ENCODE assay signal across 8 mouse cellular contexts in the genomic region with DNA sequence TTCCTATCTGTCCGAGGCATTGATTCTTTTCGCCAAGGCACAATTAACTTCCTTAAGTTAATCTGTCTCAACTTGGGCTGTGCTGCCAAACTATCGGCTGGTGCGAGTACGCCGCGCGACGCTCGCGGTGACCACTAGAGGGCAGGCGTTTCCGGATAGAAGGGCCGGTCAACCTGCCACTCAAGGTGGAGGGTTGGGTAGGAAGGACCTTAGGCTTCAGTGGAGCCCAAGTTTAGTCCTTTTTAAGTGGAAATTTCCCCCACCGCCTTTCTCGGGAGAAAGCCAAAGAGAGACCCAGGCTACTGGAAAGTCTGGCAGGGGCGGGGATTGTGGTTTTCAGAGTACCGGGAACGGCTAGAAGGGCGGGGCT. TPM values are rescaled to one million over a fixed set of nuclear protein-coding genes. Genes with fewer than 3 reads are reported as not detected.
DNase-seq lines count a peak whose midpoint lies in the region; ATAC-seq and TF ChIP-seq lines count a peak whose summit lies in the region.

No protein-coding gene starts in this region.

- TF ChIP-seq EP300 in stomach, postnatal 0 days (optimal IDR thresholded peaks at IDR 0.05): no peak

- peaks cover 21% of the 10 kb centered on the region for H3K27me3 ChIP-seq in E14TG2a.4 (ENCODE audit: insufficient read depth, low read length)
- no peaks in the 10 kb centered on the region for H3K27me3 ChIP-seq in forebrain, embryonic 11.5 days (ENCODE audit: control insufficient read depth, insufficient read depth, low read length)
- H3K27me3 ChIP-seq in heart, embryonic 16.5 days (ENCODE audit: control insufficient read depth, insufficient read depth, low read length): peaks cover 16% of the 10 kb centered on the region; the same call in 1 of the 2 replicates
- H3K27me3 ChIP-seq in neural tube, embryonic 13.5 days: no peaks in the 10 kb centered on the region
- H3K27me3 ChIP-seq in stomach, postnatal 0 days (ENCODE audit: control insufficient read depth, insufficient read depth, low read length): no peaks in the 10 kb centered on the region

- H3K9ac ChIP-seq in forebrain, embryonic 11.5 days (ENCODE audit: low read length): peak overlapping the region; percentile 67
- peak overlapping the region; percentile 68 for H3K9ac ChIP-seq in heart, embryonic 16.5 days (ENCODE audit: low read length)
- H3K9ac ChIP-seq in neural tube, embryonic 13.5 days: peak overlapping the region; percentile 79
- peak overlapping the region; percentile 55 for H3K9ac ChIP-seq in stomach, postnatal 0 days (ENCODE audit: low read length)

- H3K27ac ChIP-seq in forebrain, embryonic 11.5 days (ENCODE audit: low read depth, low read length): peak overlapping the region; percentile 98
- 0 out of 2 replicates have a peak overlapping the region, but pooled peaks have one; percentile 26 for H3K27ac ChIP-seq in heart, embryonic 16.5 days (ENCODE audit: low read length)
- H3K27ac ChIP-seq in neural tube, embryonic 13.5 days (replicated peaks): peak overlapping the region; percentile 92
- peak overlapping the region; percentile 77 for H3K27ac ChIP-seq in stomach, postnatal 0 days (replicated peaks)

- peak; percentile 72 for DNase-seq in c-Kit-positive CD71-negative TER-119-negative erythroid progenitor cells, embryonic 14.5 days (ENCODE audit: low read depth)
- peak; percentile 95 for DNase-seq in forebrain, embryonic 11.5 days (ENCODE audit: low spot score)
- DNase-seq in kidney, postnatal 14 days: peak; percentile 93
- DNase-seq in lung, adult 18-20 months: peak; percentile 91 to 93
- peak; percentile 93 for DNase-seq in stomach, postnatal 0 days (ENCODE audit: low spot score)

- peak overlapping the region; percentile 80 for H3K4me3 ChIP-seq in E14TG2a.4 (replicated peaks; ENCODE audit: low read length)
- peak overlapping the region; percentile 97 for H3K4me3 ChIP-seq in forebrain, embryonic 11.5 days (ENCODE audit: low read depth, low read length)
- peak overlapping the region; percentile 61 for H3K4me3 ChIP-seq in heart, embryonic 16.5 days (ENCODE audit: low read length)
- H3K4me3 ChIP-seq in neural tube, embryonic 13.5 days: peak overlapping the region; percentile 50
- peak overlapping the region; percentile 38 for H3K4me3 ChIP-seq in stomach, postnatal 0 days (ENCODE audit: low read depth, low read length)

- H3K36me3 ChIP-seq in E14TG2a.4 (ENCODE audit: insufficient read depth, low read length): peaks cover 9% of the 10 kb centered on the region
- no peaks in the 10 kb centered on the region; the same call in 1 of the 2 replicates for H3K36me3 ChIP-seq in forebrain, embryonic 11.5 days (ENCODE audit: control insufficient read depth, insufficient read depth, low read length)
- H3K36me3 ChIP-seq in heart, embryonic 16.5 days (ENCODE audit: control insufficient read depth, insufficient read depth): no peaks in the 10 kb centered on the region
- peaks cover 11% of the 10 kb centered on the region for H3K36me3 ChIP-seq in neural tube, embryonic 13.5 days
- peaks cover 4% of the 10 kb centered on the region; the same call in 1 of the 2 replicates for H3K36me3 ChIP-seq in stomach, postnatal 0 days (ENCODE audit: control insufficient read depth, insufficient read depth, low read length)

- H3K4me1 ChIP-seq in E14TG2a.4 (replicated peaks; ENCODE audit: low read depth, low read length): peaks cover 81% of the 10 kb centered on the region
- H3K4me1 ChIP-seq in forebrain, embryonic 11.5 days (replicated peaks; ENCODE audit: control insufficient read depth, insufficient read depth, low read length): peaks cover 25% of the 10 kb centered on the region
- peaks cover 19% of the 10 kb centered on the region for H3K4me1 ChIP-seq in heart, embryonic 16.5 days (ENCODE audit: control insufficient read depth, insufficient read depth, low read length)
- H3K4me1 ChIP-seq in neural tube, embryonic 13.5 days (replicated peaks): peaks cover 59% of the 10 kb centered on the region
- peaks cover 3% of the 10 kb centered on the region; the same call in 1 of the 2 replicates for H3K4me1 ChIP-seq in stomach, postnatal 0 days (replicated peaks; ENCODE audit: control insufficient read depth, insufficient read depth)

- no peaks in the 10 kb centered on the region for H3K9me3 ChIP-seq in E14TG2a.4 (ENCODE audit: low read length)
- H3K9me3 ChIP-seq in forebrain, embryonic 11.5 days (ENCODE audit: control insufficient read depth, low read length): no peaks in the 10 kb centered on the region
- no peaks in the 10 kb centered on the region for H3K9me3 ChIP-seq in heart, embryonic 16.5 days (replicated peaks; ENCODE audit: control insufficient read depth, low read length)
- no peaks in the 10 kb centered on the region for H3K9me3 ChIP-seq in neural tube, embryonic 13.5 days
- no peaks in the 10 kb centered on the region for H3K9me3 ChIP-seq in stomach, postnatal 0 days (ENCODE audit: control insufficient read depth, low read length)

- under 1% methylated on average over 20 of the region's 20 CpGs for WGBS in forebrain, embryonic 11.5 days
- WGBS in heart, embryonic 16.5 days: 1% methylated on average over 20 of the region's 20 CpGs
- under 1% methylated on average over 20 of the region's 20 CpGs for WGBS in neural tube, embryonic 13.5 days
- under 1% methylated on average over 17 of the region's 20 CpGs for WGBS in stomach, postnatal 0 days

- TF ChIP-seq CTCF in E14TG2a.4 (conservative IDR thresholded peaks at IDR 0.05; ENCODE audit: low read length): peak; percentile 91
- TF ChIP-seq CTCF in stomach, postnatal 0 days (IDR thresholded peaks at IDR 0.05; ENCODE audit: low read depth): peak; percentile 98

- ATAC-seq in forebrain, embryonic 11.5 days (replicated peaks; ENCODE audit: low FRiP score): peak; percentile 10; the same call in 1 of the 2 replicates
- ATAC-seq in heart, embryonic 16.5 days (replicated peaks; ENCODE audit: extremely low read depth, insufficient read depth, low FRiP score): peak; percentile 49
- peak; percentile 29; the same call in 1 of the 2 replicates for ATAC-seq in neural tube, embryonic 13.5 days (ENCODE audit: low read depth)
- peak; percentile 61 for ATAC-seq in stomach, postnatal 0 days (ENCODE audit: low FRiP score, low TSS enrichment)

- peak overlapping the region; percentile 95 for H3K4me2 ChIP-seq in forebrain, embryonic 11.5 days (ENCODE audit: low read depth, low read length, severe bottlenecking)
- H3K4me2 ChIP-seq in heart, embryonic 16.5 days (ENCODE audit: low read depth, low read length): peak overlapping the region; percentile 76
- peak overlapping the region; percentile 79 for H3K4me2 ChIP-seq in neural tube, embryonic 13.5 days
- peak overlapping the region; percentile 61 for H3K4me2 ChIP-seq in stomach, postnatal 0 days (replicated peaks; ENCODE audit: low read depth)

RNA-seq across cellular contexts. Expression of a gene that starts 0.7 kb away (rescaled TPM):
- polyA plus RNA-seq in forebrain, embryonic 11.5 days (2014; fragmentation: Nextera tagmentation; extraction: Ambion mirVana): 2.0 and 3.4 TPM in 2 replicates
- polyA plus RNA-seq in heart, embryonic 16.5 days (2015; fragmentation: Nextera tagmentation; extraction: Ambion mirVana): 3.3 and 11.3 TPM in 2 replicates
- polyA plus RNA-seq in neural tube, embryonic 13.5 days (2015; fragmentation: Nextera tagmentation; extraction: Ambion mirVana): 1.0 and 1.1 TPM in 2 replicates
- polyA plus RNA-seq in stomach, postnatal 0 days (2015; fragmentation: Nextera tagmentation; extraction: Ambion mirVana): 212 and 255 TPM in 2 replicates

RNA-seq across cellular contexts. Expression of a gene that starts 1.3 kb away (rescaled TPM):
- 194 and 213 TPM in 2 replicates for polyA plus RNA-seq in forebrain, embryonic 11.5 days (2014; fragmentation: Nextera tagmentation; extraction: Ambion mirVana)
- 120 and 127 TPM in 2 replicates for polyA plus RNA-seq in heart, embryonic 16.5 days (2015; fragmentation: Nextera tagmentation; extraction: Ambion mirVana)
- polyA plus RNA-seq in neural tube, embryonic 13.5 days (2015; fragmentation: Nextera tagmentation; extraction: Ambion mirVana): 157 and 170 TPM in 2 replicates
- polyA plus RNA-seq in stomach, postnatal 0 days (2015; fragmentation: Nextera tagmentation; extraction: Ambion mirVana): 129 and 133 TPM in 2 replicates

RNA-seq across cellular contexts. Expression of a gene that starts 13.2 kb away (rescaled TPM):
- polyA plus RNA-seq in forebrain, embryonic 11.5 days (2014; fragmentation: Nextera tagmentation; extraction: Ambion mirVana): 63.3 and 69.9 TPM in 2 replicates
- 24.0 TPM in 2 replicates for polyA plus RNA-seq in heart, embryonic 16.5 days (2015; fragmentation: Nextera tagmentation; extraction: Ambion mirVana)
- polyA plus RNA-seq in neural tube, embryonic 13.5 days (2015; fragmentation: Nextera tagmentation; extraction: Ambion mirVana): 45.6 and 52.8 TPM in 2 replicates
- polyA plus RNA-seq in stomach, postnatal 0 days (2015; fragmentation: Nextera tagmentation; extraction: Ambion mirVana): 25.5 and 31.1 TPM in 2 replicates

RNA-seq across cellular contexts. Expression of a gene that starts 17.6 kb away (rescaled TPM):
- polyA plus RNA-seq in forebrain, embryonic 11.5 days (2014; fragmentation: Nextera tagmentation; extraction: Ambion mirVana): 237 and 252 TPM in 2 replicates
- polyA plus RNA-seq in heart, embryonic 16.5 days (2015; fragmentation: Nextera tagmentation; extraction: Ambion mirVana): 202 and 234 TPM in 2 replicates
- polyA plus RNA-seq in neural tube, embryonic 13.5 days (2015; fragmentation: Nextera tagmentation; extraction: Ambion mirVana): 248 and 258 TPM in 2 replicates
- 266 and 314 TPM in 2 replicates for polyA plus RNA-seq in stomach, postnatal 0 days (2015; fragmentation: Nextera tagmentation; extraction: Ambion mirVana)

RNA-seq across cellular contexts. Expression of a gene that starts 17.9 kb away (rescaled TPM):
- polyA plus RNA-seq in forebrain, embryonic 11.5 days (2014; fragmentation: Nextera tagmentation; extraction: Ambion mirVana): 11.9 and 13.5 TPM in 2 replicates
- 1.1 and 1.3 TPM in 2 replicates for polyA plus RNA-seq in heart, embryonic 16.5 days (2015; fragmentation: Nextera tagmentation; extraction: Ambion mirVana)
- 55.8 and 55.9 TPM in 2 replicates for polyA plus RNA-seq in neural tube, embryonic 13.5 days (2015; fragmentation: Nextera tagmentation; extraction: Ambion mirVana)
- polyA plus RNA-seq in stomach, postnatal 0 days (2015; fragmentation: Nextera tagmentation; extraction: Ambion mirVana): 2.7 and 3.3 TPM in 2 replicates

Comparison
In these comparisons a context has a peak if more than half of its experiments do, and no peak if none do; other contexts are left out.
1. Peak in every context shown above with its lines: DNase-seq, ATAC-seq, H3K4me3 ChIP-seq and H3K27ac ChIP-seq.
2. H3K4me3 ChIP-seq: peak in every context shown above with its lines; median percentile 97 in forebrain, embryonic 11.5 days; 80 in E14TG2a.4; 61 in heart, embryonic 16.5 days; 50 in neural tube, embryonic 13.5 days; 38 in stomach, postnatal 0 days.
3. ATAC-seq: peak in every context shown above with its lines; median percentile 61 in stomach, postnatal 0 days; 49 in heart, embryonic 16.5 days; 29 in neural tube, embryonic 13.5 days; 10 in forebrain, embryonic 11.5 days.
4. H3K27ac ChIP-seq: peak in every context shown above with its lines; median percentile 98 in forebrain, embryonic 11.5 days; 92 in neural tube, embryonic 13.5 days; 77 in stomach, postnatal 0 days; 26 in heart, embryonic 16.5 days.
5. RNA of a gene that starts 0.7 kb away (polyA plus RNA-seq): 212 to 255 TPM in stomach, postnatal 0 days; 3.3 to 11.3 TPM in heart, embryonic 16.5 days, 2.0 to 3.4 TPM in forebrain, embryonic 11.5 days and 1.0 to 1.1 TPM in neural tube, embryonic 13.5 days; every median in the first group is over 10 times any median in the second.